Mouse (Mus musculus) retina, postnatal 7 days (tissue): ENCODE results near the gene Smad3.

Experiments
- DNase-seq: peaks from one replicate; pipeline ENCODE4 v3.0.0-alpha.2; 2012; ENCODE audit warnings: low read depth, low spot score

The Smad3 gene

DNA sequence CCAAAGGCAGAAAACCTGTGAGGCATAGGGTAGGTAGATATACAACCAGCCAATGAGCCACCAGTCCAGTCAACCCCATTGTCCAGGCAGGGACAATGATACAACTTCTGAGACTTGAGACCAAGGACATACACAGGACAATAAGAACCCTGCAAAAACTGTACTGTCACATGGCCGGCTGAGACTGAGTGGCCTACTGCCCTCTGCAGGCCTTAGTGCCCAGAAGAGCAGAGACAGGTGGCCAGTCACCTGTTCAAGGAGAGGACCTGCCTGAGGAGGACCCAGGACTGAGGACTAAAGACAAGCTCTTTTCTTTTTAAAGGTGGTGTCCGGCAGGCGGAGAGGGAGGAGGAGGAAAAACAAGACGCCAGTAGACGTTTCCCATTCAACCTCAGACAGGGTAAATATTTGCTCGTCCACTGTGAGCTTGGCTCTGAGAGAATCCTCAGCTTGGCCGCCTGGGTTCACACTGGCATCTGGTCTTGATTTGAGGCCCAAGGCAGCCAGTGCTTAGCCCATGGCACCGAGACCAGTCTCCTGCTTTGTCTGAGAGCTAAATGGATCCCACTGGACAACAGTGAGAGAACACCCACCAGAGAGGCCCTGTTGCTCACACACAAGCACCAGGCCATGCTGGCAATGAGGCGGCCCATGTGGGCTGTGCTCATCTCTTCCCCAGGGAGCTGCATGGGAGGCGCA is 56.4 kb downstream of the Smad3 start:
- no peak for DNase-seq

DNA sequence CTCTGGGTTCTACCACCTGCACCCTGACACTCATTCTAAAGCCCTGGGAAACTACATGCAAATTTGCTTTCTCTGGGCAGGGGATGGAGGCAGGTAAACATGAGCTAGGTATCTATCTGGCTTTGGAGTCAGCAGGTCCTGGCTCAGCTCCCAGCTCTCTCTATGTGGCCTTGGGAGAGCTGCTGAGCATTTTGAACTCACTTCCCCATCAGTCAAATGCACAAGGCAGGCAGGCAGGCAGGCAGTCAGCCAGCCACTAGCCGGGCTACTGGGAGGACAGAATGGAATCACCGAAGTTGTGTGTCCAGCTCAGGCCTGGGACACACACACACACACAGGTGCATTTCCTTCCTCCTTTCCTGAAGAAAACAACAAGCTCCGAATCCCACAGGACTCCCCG is 58.6 kb downstream of the Smad3 start:
- DNase-seq = no peak

GRCm38 (mm10) chr9:63698320-63699045 is 59.3 kb downstream of the Smad3 start:
- DNase-seq = no peak

DNA sequence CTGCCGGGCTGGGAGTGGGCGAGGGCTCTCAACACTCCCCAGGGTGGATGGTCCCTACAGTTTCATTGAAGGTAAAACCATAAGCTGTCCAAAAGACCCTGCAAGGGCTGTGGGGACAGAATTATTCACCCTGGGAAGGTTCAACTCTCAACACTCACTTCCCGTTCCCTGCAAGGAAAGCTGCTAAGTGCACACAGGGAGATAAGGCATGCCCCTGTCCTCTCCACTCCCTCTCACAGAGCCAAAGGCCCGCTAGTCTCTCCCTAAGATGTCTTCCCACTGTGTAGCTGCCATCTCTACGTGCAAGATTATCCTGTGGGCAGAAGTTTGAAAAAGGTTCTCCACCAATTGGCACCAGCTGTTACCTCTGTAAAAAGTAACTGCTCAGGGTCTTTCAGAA is 60.2 kb downstream of the Smad3 start:
- no peak for DNase-seq

DNA sequence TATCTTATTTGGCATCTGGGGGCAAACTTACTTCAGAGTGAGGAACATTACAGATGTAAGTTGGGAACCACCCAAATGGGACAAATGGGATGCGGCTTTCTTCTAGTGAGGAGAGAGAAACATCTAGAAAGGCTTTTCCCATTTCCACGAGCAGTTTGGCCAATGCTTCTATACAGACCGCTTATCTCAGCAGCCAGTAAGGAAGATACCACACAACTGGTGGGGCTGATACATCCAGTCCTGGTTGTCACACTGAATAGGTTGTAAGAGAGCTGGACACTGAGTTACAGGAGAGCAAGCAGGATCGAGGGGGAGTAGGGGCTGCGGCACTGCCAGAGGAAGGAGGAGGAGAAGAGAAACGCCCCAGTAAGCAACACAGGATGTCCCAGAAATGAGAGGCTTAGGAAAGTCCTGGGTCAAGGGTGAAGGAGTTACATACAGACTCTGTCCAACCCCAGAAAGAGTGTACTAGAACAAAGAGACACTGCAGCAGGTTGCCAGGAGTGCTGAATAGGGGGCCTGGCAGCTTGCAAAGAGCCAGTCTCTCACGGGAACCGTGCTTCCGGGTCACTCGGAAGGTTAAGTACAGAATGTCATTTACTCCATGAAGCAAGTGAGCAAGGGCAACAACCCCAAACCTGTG is 61.2 kb downstream of the Smad3 start:
- no peak for DNase-seq

DNA sequence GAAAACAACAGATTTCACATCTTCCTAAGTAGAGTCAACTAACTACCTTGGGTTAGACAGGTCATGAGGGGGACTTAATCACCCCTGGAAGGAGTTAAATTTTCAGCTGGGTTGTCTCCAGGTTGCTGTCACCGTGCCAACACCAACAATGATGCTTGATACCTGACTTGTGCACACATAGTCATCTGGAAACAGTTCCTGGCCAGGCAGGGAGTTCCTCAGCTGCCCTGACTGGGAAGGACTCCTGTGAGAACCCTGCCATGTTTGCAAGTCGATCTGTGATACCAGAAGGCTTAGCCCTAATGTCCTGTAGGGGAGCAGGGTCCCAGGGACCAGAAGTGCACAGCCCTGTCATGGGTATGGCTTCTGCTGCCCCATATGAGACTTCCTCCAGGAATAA is 65.8 kb downstream of the Smad3 start:
- DNase-seq = no peak

DNA sequence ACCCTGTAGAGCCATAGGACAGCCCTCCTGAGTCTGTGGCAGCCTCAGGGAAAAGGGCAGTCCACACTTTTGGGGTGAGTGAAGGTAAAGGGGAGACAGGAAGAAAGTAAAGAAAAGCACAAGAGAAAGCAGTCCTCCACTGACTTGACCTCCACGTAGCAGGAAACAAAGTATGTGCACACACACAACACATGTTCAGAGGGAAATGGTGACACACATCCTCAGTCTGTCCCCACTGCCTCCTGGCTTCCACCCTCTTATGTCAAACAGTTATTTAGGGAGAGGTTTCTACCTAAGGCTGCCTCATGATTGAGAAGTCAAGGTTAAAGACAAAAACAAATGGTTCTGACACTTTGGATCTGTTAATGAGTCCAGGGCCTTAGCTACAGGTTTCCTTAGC is 67.3 kb downstream of the Smad3 start:
- DNase-seq = no peak

GRCm38 (mm10) chr9:63687413-63688015 is 70.3 kb downstream of the Smad3 start:
- no peak for DNase-seq

DNA sequence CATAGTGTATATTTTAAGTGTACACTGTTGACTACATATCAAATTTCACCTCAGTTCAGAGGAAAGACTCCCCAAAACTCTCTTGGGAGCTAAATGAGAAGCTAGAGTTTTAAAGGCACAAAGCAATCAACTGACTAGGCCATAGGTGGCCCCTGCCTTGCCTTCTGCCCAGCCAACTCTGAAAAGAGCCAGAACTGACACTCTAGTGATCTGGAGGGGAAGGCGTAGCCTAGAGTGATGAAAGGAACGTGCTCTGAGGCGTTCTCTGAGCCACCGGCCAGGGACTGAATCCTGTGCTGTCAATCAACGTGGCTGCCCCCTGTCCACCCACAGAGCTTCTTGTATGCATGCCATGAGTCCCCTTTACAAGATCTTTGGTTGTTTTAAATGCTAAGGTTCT is 72.4 kb downstream of the Smad3 start:
- DNase-seq = no peak

DNA sequence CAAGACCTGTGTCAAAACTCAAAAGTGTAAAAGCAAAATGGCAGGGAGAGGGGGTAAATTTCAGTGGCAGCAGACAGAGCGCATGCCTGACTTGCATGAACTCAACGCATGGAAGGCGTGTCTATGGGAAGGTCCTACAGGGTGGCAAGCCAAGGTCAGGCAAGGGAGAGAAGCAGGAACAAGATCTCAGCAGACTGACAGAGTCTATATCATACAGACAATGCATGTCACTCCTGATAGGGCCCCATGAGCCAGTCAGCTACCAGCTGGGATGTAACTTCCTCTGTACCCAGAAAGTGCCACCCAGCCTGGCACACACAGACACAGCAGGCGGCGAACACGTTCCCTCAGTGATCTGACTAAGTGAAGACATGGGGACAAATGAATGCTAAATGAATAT is 73.5 kb downstream of the Smad3 start:
- no peak for DNase-seq

- DNase-seq = no peak
Observed at GRCm38 (mm10) chr9:63682943-63683342, 74.9 kb downstream of the Smad3 start.

GRCm38 (mm10) chr9:63682301-63682700 is 75.5 kb downstream of the Smad3 start:
- DNase-seq = no peak

GRCm38 (mm10) chr9:63678076-63678475 is 79.7 kb downstream of the Smad3 start:
- no peak for DNase-seq

DNA sequence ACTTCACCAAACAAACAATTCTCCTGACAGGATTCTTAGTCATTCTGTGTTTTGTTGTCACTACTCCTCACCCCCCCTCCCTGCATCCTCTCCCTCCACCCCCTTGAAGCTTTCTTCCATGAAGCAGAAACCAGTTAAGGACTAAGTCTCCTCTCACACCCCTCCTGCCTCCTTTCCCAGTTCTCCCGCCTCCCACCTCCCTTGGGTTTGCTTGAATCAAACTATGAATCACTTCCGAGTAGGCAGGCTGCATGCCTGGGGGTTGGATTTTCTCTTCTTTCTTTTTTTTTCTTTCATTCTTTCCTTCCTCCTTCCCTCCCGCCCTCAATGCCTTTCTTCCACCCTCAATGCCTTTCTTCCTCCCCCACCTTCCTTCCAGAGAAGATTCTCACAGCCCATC is 80.2 kb downstream of the Smad3 start:
- DNase-seq = no peak

DNA sequence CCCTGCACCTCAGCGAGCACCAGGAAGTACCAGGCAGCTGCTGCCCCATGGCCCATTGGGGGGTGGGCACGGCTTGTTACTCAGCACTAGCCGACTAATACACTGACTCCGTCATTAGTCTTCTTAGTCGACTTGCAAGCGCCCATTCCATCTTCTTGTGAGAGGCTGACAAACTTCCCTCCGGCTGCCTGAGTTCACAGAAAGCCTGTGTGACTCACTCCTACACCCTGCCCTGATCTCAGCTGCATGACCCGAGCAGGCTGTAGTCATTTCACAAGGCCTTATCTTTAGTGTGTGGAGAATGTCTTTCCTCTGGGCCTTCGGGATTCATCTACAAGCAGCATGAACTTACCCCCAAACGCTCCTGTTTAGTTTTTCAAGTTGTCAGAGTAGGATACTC is 83.2 kb downstream of the Smad3 start:
- no peak for DNase-seq

DNA sequence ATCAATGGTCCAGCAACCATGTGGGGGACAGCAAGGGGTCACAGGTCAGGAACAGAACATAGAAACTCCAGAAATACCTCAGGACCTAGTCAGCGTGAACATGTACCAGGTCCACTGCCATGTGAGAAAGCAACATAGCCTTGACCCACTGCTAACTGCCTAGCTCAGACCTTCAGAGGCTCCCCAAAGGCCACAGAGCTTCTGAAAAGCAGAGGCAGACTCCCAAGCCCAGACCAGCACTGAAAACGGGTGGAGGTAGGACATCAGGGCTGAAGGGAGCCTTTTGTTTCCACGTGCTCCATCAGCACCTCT is 84.3 kb downstream of the Smad3 start:
- DNase-seq = no peak

GRCm38 (mm10) chr9:63672797-63673493 is 84.8 kb downstream of the Smad3 start:
- no peak for DNase-seq

DNA sequence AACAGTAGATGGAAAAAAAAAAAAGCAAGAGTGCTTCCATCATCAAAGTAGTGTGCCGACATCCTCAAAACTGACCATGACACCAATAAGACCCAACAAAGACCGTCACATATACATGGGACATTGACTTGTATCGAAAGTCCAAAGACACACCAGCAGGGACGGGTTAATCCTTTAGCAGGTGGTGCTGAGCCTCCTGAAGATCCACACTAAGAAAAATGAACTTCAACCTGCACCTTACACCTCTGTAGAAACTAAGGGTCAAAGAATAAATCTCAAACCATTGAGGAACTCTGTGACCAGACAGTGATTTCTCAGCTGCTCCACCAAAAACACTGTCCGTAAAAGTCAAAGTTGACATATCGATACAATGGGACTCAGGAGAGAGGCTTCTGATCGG is 88.0 kb downstream of the Smad3 start:
- no peak for DNase-seq

GRCm38 (mm10) chr9:63668621-63669020 is 89.2 kb downstream of the Smad3 start:
- no peak for DNase-seq

DNA sequence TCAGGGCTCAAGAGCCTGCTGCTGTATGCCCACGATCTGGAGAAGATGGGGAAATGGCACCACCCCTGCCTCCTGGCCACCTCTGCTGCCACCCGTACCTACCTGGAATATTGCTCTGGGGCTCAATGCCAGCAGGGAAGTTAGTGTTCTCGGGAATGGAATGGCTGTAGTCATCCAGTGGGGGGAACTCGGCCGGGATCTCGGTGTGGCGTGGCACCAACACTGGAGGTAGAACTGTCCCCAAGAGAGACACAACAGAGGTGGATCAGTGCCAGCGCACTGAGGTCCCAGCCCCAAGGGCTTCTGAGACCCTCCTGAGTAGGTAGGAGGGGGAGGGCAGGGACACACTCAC is 90.4 kb downstream of the Smad3 start:
- no peak for DNase-seq

- no peak for DNase-seq
Observed at GRCm38 (mm10) chr9:63666612-63667372, 91.0 kb downstream of the Smad3 start.
